Mouse (Mus musculus) left cerebral cortex, postnatal 14 days (tissue): Measurements from ENCODE around the gene Fam13c. TPM values are rescaled to one million over a fixed set of nuclear protein-coding genes. Genes with fewer than 3 reads are reported as not detected.

ENCODE experiments used
- DNase-seq, 2 experiments: peaks; one replicate each; pipeline ENCODE4 v3.0.0; 2021 to 2022; ENCODE audit warnings: low spot score in 2 of 2, mixed read lengths in 1 of 2
- intact Hi-C: fragments of 180-260 bp; cut with DNase I; formaldehyde crosslinking; loops from one replicate; pipeline ENCODE4 v1.15.1; 2025
- total RNA-seq, 2 experiments: library from RNA; stranded (reverse); gene quantifications; 2 replicates each; pipeline ENCODE4 v1.2.3; 2021

Fam13c gene
- total RNA-seq, 2 experiments from 2014 or later, result 46.9 to 50.9 TPM

GRCm38 (mm10) chr10:70447787-70448186, 7.5 kb downstream of the Fam13c start:
- no peak for DNase-seq
- intact Hi-C loops, result no loop called here

GRCm38 (mm10) chr10:70449206-70449605, 8.9 kb downstream of the Fam13c start:
- intact Hi-C loops, result no loop called here

GRCm38 (mm10) chr10:70455886-70456305, 15.6 kb downstream of the Fam13c start:
- intact Hi-C loops, result loop anchor here (5.0 kb wide), 1 partner anchor 76 kb away; no protein-coding TSS in a partner anchor
- peak in 1 of 2 experiments; percentile 46 for DNase-seq

More at GRCm38 (mm10) chr10:70449206-70449605, 8.9 kb downstream of the Fam13c start:
- no peak for DNase-seq

GRCm38 (mm10) chr10:70458574-70459263, 18.4 kb downstream of the Fam13c start:
- intact Hi-C loops, result loop anchor here (5.0 kb wide), 1 partner anchor 74 kb away; no protein-coding TSS in a partner anchor
- peak in 1 of 2 experiments; percentile 33 for DNase-seq

GRCm38 (mm10) chr10:70465638-70466037, 25.4 kb downstream of the Fam13c start:
- intact Hi-C loops, result no loop called here
- DNase-seq, result no peak

- DNase-seq, result no peak
- intact Hi-C loops, result no loop called here
Observed at GRCm38 (mm10) chr10:70470836-70471235, 30.6 kb downstream of the Fam13c start.

GRCm38 (mm10) chr10:70477741-70478145, 37.5 kb downstream of the Fam13c start:
- no peak for DNase-seq
- intact Hi-C loops, result no loop called here

GRCm38 (mm10) chr10:70483736-70484135, 43.5 kb downstream of the Fam13c start:
- intact Hi-C loops, result no loop called here
- DNase-seq, result no peak

- intact Hi-C loops, result no loop called here
- peak in 1 of 2 experiments; percentile 42 for DNase-seq
Observed at GRCm38 (mm10) chr10:70484568-70485286, 44.4 kb downstream of the Fam13c start.

GRCm38 (mm10) chr10:70485287-70485612, 45.0 kb downstream of the Fam13c start:
- intact Hi-C loops, result no loop called here
- peak in 1 of 2 experiments; percentile 49 for DNase-seq

- intact Hi-C loops, result no loop called here
- no peak for DNase-seq
Observed at GRCm38 (mm10) chr10:70486651-70487050, 46.4 kb downstream of the Fam13c start.

- intact Hi-C loops, result no loop called here
Observed at GRCm38 (mm10) chr10:70493891-70494290, 53.6 kb downstream of the Fam13c start.

GRCm38 (mm10) chr10:70494441-70494840, 54.2 kb downstream of the Fam13c start:
- DNase-seq, result no peak
- intact Hi-C loops, result no loop called here

More at GRCm38 (mm10) chr10:70493891-70494290, 53.6 kb downstream of the Fam13c start:
- no peak for DNase-seq

- intact Hi-C loops, result no loop called here
- no peak for DNase-seq
Observed at GRCm38 (mm10) chr10:70495106-70496104, 55.1 kb downstream of the Fam13c start.

- intact Hi-C loops, result no loop called here
- DNase-seq, result no peak
Observed at GRCm38 (mm10) chr10:70496938-70497337, 56.7 kb downstream of the Fam13c start.

- DNase-seq, result no peak
- intact Hi-C loops, result no loop called here
Observed at GRCm38 (mm10) chr10:70498328-70498727, 58.0 kb downstream of the Fam13c start.

- DNase-seq, result no peak
- intact Hi-C loops, result no loop called here
Observed at GRCm38 (mm10) chr10:70499246-70499645, 59.0 kb downstream of the Fam13c start.

- DNase-seq, result no peak
- intact Hi-C loops, result no loop called here
Observed at GRCm38 (mm10) chr10:70504871-70505270, 64.6 kb downstream of the Fam13c start.

GRCm38 (mm10) chr10:70505395-70505794, 65.1 kb downstream of the Fam13c start:
- no peak for DNase-seq
- intact Hi-C loops, result no loop called here

GRCm38 (mm10) chr10:70505842-70506241, 65.6 kb downstream of the Fam13c start:
- intact Hi-C loops, result no loop called here

More at GRCm38 (mm10) chr10:70505842-70506241, 65.6 kb downstream of the Fam13c start:
- no peak for DNase-seq
